In genomic region chr10:77282822-77283221, GRCm38 (mm10) we compare ENCODE assay signal across 8 mouse cellular contexts. TPM values are rescaled to one million over a fixed set of nuclear protein-coding genes. Genes with fewer than 3 reads are reported as not detected.
DNase-seq lines count a peak whose midpoint lies in the region; ATAC-seq lines count a peak whose summit lies in the region.

No protein-coding gene starts in this region.

- ATAC-seq in forebrain, embryonic 11.5 days (replicated peaks; ENCODE audit: low FRiP score): no peak
- ATAC-seq in forebrain, embryonic 15.5 days (replicated peaks): no peak
- ATAC-seq in megakaryocyte-erythroid progenitor cell, adult 5-6 weeks (replicated peaks; ENCODE audit: low FRiP score, low TSS enrichment, poor library complexity, severe bottlenecking): peak; percentile 80

- no peaks in the 10 kb centered on the region for H3K36me3 ChIP-seq in forebrain, embryonic 11.5 days (ENCODE audit: control insufficient read depth, insufficient read depth, low read length)
- H3K36me3 ChIP-seq in forebrain, embryonic 15.5 days: no peaks in the 10 kb centered on the region

- no peaks in the 10 kb centered on the region for H3K27me3 ChIP-seq in forebrain, embryonic 11.5 days (ENCODE audit: control insufficient read depth, insufficient read depth, low read length)
- no peaks in the 10 kb centered on the region for H3K27me3 ChIP-seq in forebrain, embryonic 15.5 days

- WGBS in forebrain, embryonic 11.5 days: 19% methylated on average over 6 of the region's 6 CpGs
- 15% methylated on average over 6 of the region's 6 CpGs for WGBS in forebrain, embryonic 15.5 days

- no peak overlapping the region for H3K4me2 ChIP-seq in forebrain, embryonic 11.5 days (ENCODE audit: low read depth, low read length, severe bottlenecking)
- no peak overlapping the region for H3K4me2 ChIP-seq in forebrain, embryonic 15.5 days (replicated peaks)

- no peak overlapping the region for H3K27ac ChIP-seq in forebrain, embryonic 11.5 days (ENCODE audit: low read depth, low read length)
- no peak overlapping the region for H3K27ac ChIP-seq in forebrain, embryonic 15.5 days (replicated peaks)

- H3K9me3 ChIP-seq in forebrain, embryonic 11.5 days (ENCODE audit: control insufficient read depth, low read length): no peaks in the 10 kb centered on the region
- H3K9me3 ChIP-seq in forebrain, embryonic 15.5 days: no peaks in the 10 kb centered on the region

- intact Hi-C loops in heart, postnatal 36 days (cut with DNase I): loop anchor here (1.0 to 5.0 kb wide), 4 partner anchors 70 to 284 kb away; partner anchors contain the start of gene Adarb1

- no peak overlapping the region for H3K9ac ChIP-seq in forebrain, embryonic 11.5 days (ENCODE audit: low read length)
- no peak overlapping the region for H3K9ac ChIP-seq in forebrain, embryonic 15.5 days (replicated peaks)

- H3K4me1 ChIP-seq in forebrain, embryonic 11.5 days (replicated peaks; ENCODE audit: control insufficient read depth, insufficient read depth, low read length): no peaks in the 10 kb centered on the region; the same call in 1 of the 2 replicates
- 0 out of 2 replicates have a peak, but pooled peaks cover 3% of the 10 kb centered on the region for H3K4me1 ChIP-seq in forebrain, embryonic 15.5 days

- DNase-seq in forebrain, embryonic 11.5 days (ENCODE audit: low spot score): peak; percentile 87
- DNase-seq in adipocyte (ENCODE audit: low spot score): peak; percentile 92
- peak; percentile 93 for DNase-seq in embryo, embryonic 10 days (ENCODE audit: low spot score)
- peak; percentile 80 to 81 for DNase-seq in heart, postnatal 36 days
- peak; percentile 73 to 86 for DNase-seq in layer of hippocampus, postnatal 14 days (ENCODE audit: low spot score in 2 of 2)
- peak; percentile 62 to 84 for DNase-seq in spleen, postnatal 10 days (ENCODE audit: low spot score in 2 of 2)

- H3K4me3 ChIP-seq in forebrain, embryonic 11.5 days (ENCODE audit: low read depth, low read length): no peak overlapping the region
- H3K4me3 ChIP-seq in forebrain, embryonic 15.5 days: no peak overlapping the region

RNA-seq across cellular contexts. Expression of gene Pofut2, which starts 23.8 kb away (rescaled TPM):
- polyA plus RNA-seq in forebrain, embryonic 11.5 days (2014; fragmentation: Nextera tagmentation; extraction: Ambion mirVana): 67.0 and 78.0 TPM in 2 replicates
- 45.2 and 53.4 TPM in 2 replicates for polyA plus RNA-seq in forebrain, embryonic 15.5 days (2015; fragmentation: Nextera tagmentation; extraction: Ambion mirVana)
- 10 to 100 TPM; 39.2 to 40.7 TPM for total RNA-seq in heart, postnatal 36 days (2021)
- total RNA-seq in layer of hippocampus, postnatal 14 days (2021): 10 to 100 TPM; 32.2 to 36.7 TPM
- 18.3 and 24.5 TPM in 2 replicates for total RNA-seq in megakaryocyte-erythroid progenitor cell, adult 5-6 weeks (2014; fragmentation: Nextera tagmentation)
- 7.4 and 14.8 TPM in 2 replicates for total RNA-seq in megakaryocyte-erythroid progenitor cell, adult 5-6 weeks (2017)
